Mouse (Mus musculus) lung, postnatal 0 days (tissue): ENCODE data around the gene S1pr2. TPM values are rescaled to one million over a fixed set of nuclear protein-coding genes. Genes with fewer than 3 reads are reported as not detected.

ENCODE experiments used
- ATAC-seq: fragments of 200-750 bp; cut with Nextera tagmentation; 2 replicates; pipeline ENCODE4 v1.8.0; 2017; ENCODE audit warnings: moderate library complexity
- DNase-seq: peaks from one replicate; pipeline ENCODE4 v3.0.0-alpha.2; 2016; ENCODE audit warnings: low spot score
- H3K27ac ChIP-seq: fragments of 300-500 bp; sonication (generic); 2 replicates; pipeline ENCODE4 v1.5.1; 2014; ENCODE audit warnings: antibody characterized with exemption, mild to moderate bottlenecking, low read length, mixed read lengths
- H3K27me3 ChIP-seq: fragments of 300-500 bp; sonication (generic); replicated peaks from 2 replicates; pipeline ENCODE4 v1.6.1; 2014; ENCODE audit warnings: low read length, mixed read lengths; ENCODE audit not compliant: insufficient read depth
- H3K36me3 ChIP-seq: fragments of 300-500 bp; sonication (generic); 2 replicates; pipeline ENCODE4 v1.6.1; 2014; ENCODE audit warnings: low read length, mixed read lengths; ENCODE audit not compliant: insufficient read depth
- H3K4me1 ChIP-seq: fragments of 300-500 bp; sonication (generic); 2 replicates; pipeline ENCODE4 v1.6.1; 2014; ENCODE audit warnings: antibody characterized with exemption, low read depth, low read length, mixed read lengths; ENCODE audit not compliant: insufficient read depth
- H3K4me2 ChIP-seq: fragments of 300-500 bp; sonication (generic); replicated peaks from 2 replicates; pipeline ENCODE4 v1.6.1; 2014; ENCODE audit warnings: low read depth, mild to moderate bottlenecking, low read length, moderate library complexity, mixed read lengths
- H3K4me3 ChIP-seq: fragments of 300-500 bp; sonication (generic); 2 replicates; pipeline ENCODE4 v1.5.1; 2014; ENCODE audit warnings: low read depth, low read length
- H3K9ac ChIP-seq: fragments of 300-500 bp; sonication (generic); replicated peaks from 2 replicates; pipeline ENCODE4 v1.6.1; 2014; ENCODE audit warnings: low read depth, mild to moderate bottlenecking
- H3K9me3 ChIP-seq: fragments of 300-500 bp; sonication (generic); 2 replicates; pipeline ENCODE4 v1.6.1; 2016; ENCODE audit warnings: low read length, mixed read lengths
- CTCF ChIP-seq: IDR thresholded peaks from 2 replicates; pipeline ENCODE4 v1.5.1; 2016; ENCODE audit warnings: antibody characterized with exemption, mild to moderate bottlenecking
- EP300 ChIP-seq: IDR thresholded peaks from 2 replicates; pipeline ENCODE4 v1.6.1; 2016; ENCODE audit warnings: antibody characterized with exemption, mild to moderate bottlenecking, control low read depth
- WGBS: fragments of 180-500 bp; shearing (Covaris S2); extraction: QIAGEN DNeasy Blood & Tissue Kit; methylation state at CpG from one replicate; pipeline ENCODE4 v1.1.7; 2014; 5-methylcytosine and 5-hydroxymethylcytosine counted together
- polyA plus RNA-seq: library from polyadenylated mRNA; unstranded; fragments of >200 nt; fragmentation: Nextera tagmentation; extraction: Ambion mirVana; gene quantifications from 2 replicates; pipeline ENCODE4 v1.2.1, GENCODE M21; 2015

The S1pr2 gene
- polyA plus RNA-seq, result 60.8 and 62.3 TPM in 2 replicates

DNA sequence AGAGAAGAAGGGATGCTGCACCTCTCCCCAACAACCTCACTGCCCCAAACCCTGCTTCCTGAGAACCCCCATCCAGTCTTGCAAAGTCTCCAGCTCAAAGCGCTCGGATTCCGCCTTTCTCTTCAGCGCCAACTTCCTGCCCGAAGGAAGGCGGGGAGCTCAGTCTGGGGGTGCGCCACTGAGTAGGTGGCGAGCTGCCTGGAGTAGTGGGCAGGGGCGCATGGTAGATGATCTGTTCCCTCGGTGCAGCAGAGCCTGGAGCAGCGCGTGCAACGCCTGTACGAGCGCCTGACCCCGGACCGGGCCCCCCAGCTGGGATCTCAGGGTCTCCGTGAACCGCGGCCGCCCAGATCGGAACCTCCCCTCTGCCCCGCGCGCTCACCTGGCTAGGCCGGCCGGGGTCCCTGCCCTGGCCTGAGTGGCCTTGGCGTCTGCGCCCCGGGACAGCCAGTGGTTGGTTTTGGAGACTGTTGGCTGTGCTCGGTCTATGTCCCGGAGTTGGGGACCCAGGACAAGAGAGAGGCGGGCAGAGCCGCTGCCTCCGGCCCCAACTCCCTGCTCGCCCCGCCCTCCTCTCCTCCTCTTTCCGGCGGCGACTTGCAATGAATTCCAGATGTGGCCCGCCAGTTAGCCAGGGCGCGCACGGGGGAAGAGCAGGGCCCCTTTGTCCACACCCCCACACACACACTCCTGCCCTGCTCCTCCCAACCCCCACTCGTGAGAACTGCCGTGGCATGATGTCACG, at the start of gene S1pr2:
S1pr2 (minus strand) TSS at position 566 of the 745 bp plus-strand sequence.
- TF ChIP-seq CTCF (no peak), EP300 (no peak)
- H3K4me1 ChIP-seq, result peaks cover 14% of the 10 kb centered on the region; the same call in 1 of the 2 replicates
- peak within 1 kb of the TSS; percentile 82 for H3K9ac ChIP-seq

DNA sequence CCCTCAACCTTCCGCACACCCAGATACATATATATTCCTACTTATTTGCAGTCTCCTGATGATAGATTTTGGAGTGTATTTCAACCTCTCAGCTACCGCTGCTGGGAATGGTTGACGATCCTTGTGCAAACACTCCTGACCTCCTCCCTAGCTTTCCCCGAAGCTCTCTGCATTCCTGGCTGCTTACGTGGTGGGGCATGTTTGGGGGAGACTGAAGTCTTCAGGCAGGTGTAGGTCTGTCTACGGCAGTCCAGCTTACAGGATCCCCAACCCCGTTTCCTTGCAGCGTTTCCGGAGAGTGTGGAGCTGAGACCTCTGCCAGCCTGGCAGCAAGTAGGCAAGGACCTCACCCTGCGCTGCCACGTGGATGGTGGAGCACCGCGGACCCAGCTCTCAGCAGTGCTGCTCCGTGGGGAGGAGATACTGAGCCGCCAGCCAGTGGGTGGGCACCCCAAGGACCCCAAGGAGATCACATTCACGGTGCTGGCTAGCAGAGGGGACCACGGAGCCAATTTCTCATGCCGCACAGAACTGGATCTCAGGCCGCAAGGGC, 48.8 kb upstream of the S1pr2 start:
- peak overlapping the region; percentile 38 for H3K4me3 ChIP-seq
- ATAC-seq (peak; percentile 84), DNase-seq (peak; percentile 95)
- H3K4me1 ChIP-seq, result 0 out of 2 replicates have a peak, but pooled peaks cover 7% of the 10 kb centered on the region
- 0 out of 2 replicates have a peak, but pooled peaks cover 2% of the 10 kb centered on the region for H3K27me3 ChIP-seq
- peak overlapping the region; percentile 69 for H3K9ac ChIP-seq
- peak overlapping the region; percentile 97 for H3K27ac ChIP-seq
- H3K4me2 ChIP-seq, result peak overlapping the region; percentile 55
- 0 out of 2 replicates have a peak, but pooled peaks cover 9% of the 10 kb centered on the region for H3K36me3 ChIP-seq
- TF ChIP-seq EP300, result peak; percentile 99
- no peak for TF ChIP-seq CTCF
- H3K9me3 ChIP-seq, result no peaks in the 10 kb centered on the region
- WGBS, result 50% methylated on average over 19 of the region's 19 CpGs

More for the DNA sequence above, at the start of gene S1pr2:
- H3K4me2 ChIP-seq, result peak within 1 kb of the TSS; percentile 83
- WGBS, result 0% methylated on average over 36 of the region's 47 CpGs
- no peaks in the 10 kb centered on the region for H3K9me3 ChIP-seq
- H3K36me3 ChIP-seq, result no peaks in the 10 kb centered on the region
- ATAC-seq, result peak; percentile 67
- peak; percentile 96 for DNase-seq
- peak within 1 kb of the TSS; percentile 85 for H3K4me3 ChIP-seq
- peak within 1 kb of the TSS; percentile 96 for H3K27ac ChIP-seq
- no peaks in the 10 kb centered on the region for H3K27me3 ChIP-seq

DNA sequence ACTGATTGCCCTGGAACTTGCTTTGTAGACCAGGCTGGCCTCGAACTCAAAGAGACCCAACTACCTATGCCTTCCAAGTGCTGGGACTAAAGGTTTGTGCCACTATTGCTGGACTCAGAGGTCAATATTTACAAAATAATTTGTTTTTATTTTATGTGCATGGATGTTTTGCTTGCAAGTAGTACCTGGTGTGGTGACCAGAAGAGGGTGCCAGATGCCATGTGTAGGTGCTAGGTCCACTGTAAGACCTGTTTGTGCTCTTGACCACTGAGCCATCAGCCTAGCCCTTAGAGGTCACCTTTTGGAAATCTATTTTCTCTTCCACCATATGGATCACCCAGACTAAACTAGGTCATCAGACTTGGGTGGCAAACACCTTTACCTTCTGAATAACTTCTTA, 46.1 kb upstream of the S1pr2 start:
- no peak overlapping the region for H3K4me3 ChIP-seq
- 0 out of 2 replicates have a peak, but pooled peaks cover 8% of the 10 kb centered on the region for H3K36me3 ChIP-seq
- 73% methylated on average over 1 of the region's 1 CpGs for WGBS
- peak overlapping the region; percentile 87 for H3K27ac ChIP-seq
- ATAC-seq (no peak), DNase-seq (no peak)
- H3K4me2 ChIP-seq, result no peak overlapping the region
- no peak overlapping the region for H3K9ac ChIP-seq
- no peaks in the 10 kb centered on the region for H3K9me3 ChIP-seq
- 0 out of 2 replicates have a peak, but pooled peaks cover 4% of the 10 kb centered on the region for H3K4me1 ChIP-seq
- TF ChIP-seq EP300, result no peak
- peak; percentile 38 for TF ChIP-seq CTCF
- H3K27me3 ChIP-seq, result 0 out of 2 replicates have a peak, but pooled peaks cover 2% of the 10 kb centered on the region

DNA sequence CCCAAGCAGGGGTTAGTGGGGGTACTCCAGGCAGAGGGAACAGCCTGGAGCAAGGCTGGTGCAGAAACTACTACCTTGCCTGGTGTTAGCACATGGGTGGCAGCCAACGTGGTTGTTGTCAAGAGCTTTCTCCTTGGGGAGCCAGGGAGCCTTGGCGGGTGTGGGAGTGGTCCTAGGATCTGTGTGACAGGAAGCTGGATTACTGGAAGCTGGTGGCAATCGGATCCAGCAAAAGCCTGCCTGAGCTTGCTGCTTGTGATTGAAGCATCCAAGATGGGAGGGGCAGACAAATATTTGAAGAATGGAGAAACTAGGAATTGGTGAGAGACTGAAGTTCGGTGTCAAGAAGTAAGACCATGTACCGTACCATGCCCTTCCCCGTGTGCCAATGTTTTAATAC, 45.7 kb upstream of the S1pr2 start:
- Histone ChIP-seq H3K27ac (peak overlapping the region; percentile 87), H3K4me1 (peaks cover 7% of the 10 kb centered on the region), H3K4me3 (no peak overlapping the region), H3K9ac (no peak overlapping the region), H3K4me2 (no peak overlapping the region), H3K27me3 (0 out of 2 replicates have a peak, but pooled peaks cover 2% of the 10 kb centered on the region), H3K36me3 (0 out of 2 replicates have a peak, but pooled peaks cover 8% of the 10 kb centered on the region), H3K9me3 (no peaks in the 10 kb centered on the region)
- DNase-seq (peak; percentile 81), ATAC-seq (peak; percentile 30)
- WGBS, result 42% methylated on average over 6 of the region's 6 CpGs
- TF ChIP-seq EP300 (peak; percentile 77), CTCF (no peak)

DNA sequence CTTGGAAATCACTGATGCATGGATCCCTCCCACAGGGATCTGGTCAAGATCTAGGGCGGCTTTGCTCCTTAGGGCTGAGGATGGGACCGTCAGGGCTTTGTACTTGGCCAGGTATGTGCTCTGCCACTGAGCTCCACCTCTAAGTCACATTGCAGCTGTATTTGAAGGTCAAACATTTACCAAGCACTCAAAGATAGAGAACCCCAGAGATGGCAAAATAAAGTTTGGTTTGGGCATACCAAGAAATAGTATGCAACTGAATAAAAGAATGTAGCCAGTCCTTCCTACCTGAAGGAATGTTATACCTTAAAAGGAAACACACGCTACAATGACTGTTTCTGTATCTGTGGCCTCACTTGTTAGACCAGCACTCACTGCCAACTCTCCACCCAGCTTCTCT, 44.8 kb upstream of the S1pr2 start:
- H3K9ac ChIP-seq, result no peak overlapping the region
- DNase-seq, result peak; percentile 64
- H3K9me3 ChIP-seq, result no peaks in the 10 kb centered on the region
- 0 out of 2 replicates have a peak, but pooled peaks cover 8% of the 10 kb centered on the region for H3K36me3 ChIP-seq
- peak; percentile 90 for TF ChIP-seq EP300
- no peak for TF ChIP-seq CTCF
- H3K4me3 ChIP-seq, result no peak overlapping the region
- peaks cover 10% of the 10 kb centered on the region for H3K4me1 ChIP-seq
- ATAC-seq, result peak; percentile 30; the same call in 1 of the 2 replicates
- H3K4me2 ChIP-seq, result no peak overlapping the region
- H3K27me3 ChIP-seq, result no peaks in the 10 kb centered on the region
- 61% methylated on average over 3 of the region's 3 CpGs for WGBS
- H3K27ac ChIP-seq, result peak overlapping the region; percentile 87

- 0 out of 2 replicates have a peak, but pooled peaks cover 8% of the 10 kb centered on the region for H3K36me3 ChIP-seq
- no peak overlapping the region for H3K4me3 ChIP-seq
- 0 out of 2 replicates have a peak overlapping the region, but pooled peaks have one; percentile 20 for H3K27ac ChIP-seq
- peaks cover 23% of the 10 kb centered on the region for H3K4me1 ChIP-seq
- H3K9ac ChIP-seq, result no peak overlapping the region
- 0 out of 2 replicates have a peak, but pooled peaks have one; percentile 12 for ATAC-seq
- 48% methylated on average over 2 of the region's 2 CpGs for WGBS
- DNase-seq, result no peak
- H3K9me3 ChIP-seq, result no peaks in the 10 kb centered on the region
- H3K4me2 ChIP-seq, result peak overlapping the region; percentile 17; the same call in 1 of the 2 replicates
- TF ChIP-seq EP300, result no peak
- no peak for TF ChIP-seq CTCF
- H3K27me3 ChIP-seq, result no peaks in the 10 kb centered on the region
Measured at GRCm38 (mm10) chr9:21018600-21018999, 42.0 kb upstream of the S1pr2 start.
